ENCODE assay signal across 9 mouse cellular contexts in genomic region chr9:15365856-15366255, GRCm38 (mm10). TPM values are rescaled to one million over a fixed set of nuclear protein-coding genes. Genes with fewer than 3 reads are reported as not detected.
DNase-seq lines count a peak whose midpoint lies in the region; ATAC-seq and TF ChIP-seq lines count a peak whose summit lies in the region.
"Had no signal": no experiment of that assay in that cellular context is flagged by ENCODE, and none has a peak within 500 bp of the region (broad histone marks: within the 10 kb centered on the region; RNA-seq: fewer than 3 reads in every experiment).

No protein-coding gene starts in this region.

- H3K4me1 ChIP-seq in kidney, embryonic 16.5 days (ENCODE audit: insufficient read depth, low read length), result no peaks in the 10 kb centered on the region
- H3K4me1 ChIP-seq in MEL (ENCODE audit: control insufficient read depth in 1 of 2, insufficient read depth in 2 of 2, low read length in 2 of 2), result no peaks in the 10 kb centered on the region
- H3K4me1 ChIP-seq in embryonic facial prominence, embryonic 14.5 days (ENCODE audit: control insufficient read depth, insufficient read depth, low read length), result no peaks in the 10 kb centered on the region
- no peaks in the 10 kb centered on the region for H3K4me1 ChIP-seq in cerebellum, adult 2 months (ENCODE audit: control insufficient read depth, insufficient read depth, low read length)

- no peak overlapping the region for H3K4me2 ChIP-seq in kidney, embryonic 16.5 days (replicated peaks; ENCODE audit: low read depth, low read length)
- H3K4me2 ChIP-seq in embryonic facial prominence, embryonic 14.5 days (ENCODE audit: low read depth, low read length), result no peak overlapping the region

- H3K9ac ChIP-seq in kidney, embryonic 16.5 days (replicated peaks; ENCODE audit: low read length), result no peak overlapping the region
- H3K9ac ChIP-seq in MEL (ENCODE audit: control insufficient read depth, low read depth, low read length, poor library complexity, severe bottlenecking), result no peak overlapping the region
- H3K9ac ChIP-seq in embryonic facial prominence, embryonic 14.5 days (ENCODE audit: low read depth, low read length), result no peak overlapping the region

- H3K36me3 ChIP-seq in kidney, embryonic 16.5 days (ENCODE audit: insufficient read depth, low read length), result no peaks in the 10 kb centered on the region
- H3K36me3 ChIP-seq in MEL (ENCODE audit: control insufficient read depth in 1 of 2, insufficient read depth in 2 of 2, low read length in 2 of 2), result no peaks in the 10 kb centered on the region
- no peaks in the 10 kb centered on the region for H3K36me3 ChIP-seq in embryonic facial prominence, embryonic 14.5 days (ENCODE audit: control insufficient read depth, insufficient read depth, low read length)

- TF ChIP-seq EP300 in MEL (IDR thresholded peaks at IDR 0.05; ENCODE audit: low read depth in 1 of 2, low read length in 2 of 2), result peak in 1 of 2 experiments; percentile 41; a peak in 1 of 4 replicates

- peak; percentile 98 for TF ChIP-seq RAD21 in MEL (IDR thresholded peaks at IDR 0.05; ENCODE audit: low read depth, low read length)

- 89% methylated on average over 1 of the region's 1 CpGs for WGBS in kidney, embryonic 16.5 days
- WGBS in embryonic facial prominence, embryonic 14.5 days, result 91% methylated on average over 1 of the region's 1 CpGs
- WGBS in cerebellum, adult 2 months, result 94% methylated on average over 1 of the region's 1 CpGs

- peak in 2 of 3 experiments; percentile 70 to 88; a peak in 4 of 6 replicates for TF ChIP-seq CTCF in MEL (IDR thresholded peaks at IDR 0.05 in 2 of 3, conservative IDR thresholded peaks at IDR 0.05 in 1 of 3; ENCODE audit: control insufficient read depth in 1 of 3, insufficient read depth in 1 of 3, low read depth in 2 of 3, low read length in 3 of 3, poor library complexity in 1 of 3, severe bottlenecking in 1 of 3)
- no peak for TF ChIP-seq CTCF in cerebellum, adult 2 months (IDR thresholded peaks at IDR 0.05; ENCODE audit: borderline replicate concordance, insufficient read depth, low read depth, low read length)

- no peaks in the 10 kb centered on the region for H3K27me3 ChIP-seq in kidney, embryonic 16.5 days (ENCODE audit: insufficient read depth, low read length)
- H3K27me3 ChIP-seq in MEL (ENCODE audit: control insufficient read depth in 1 of 2, insufficient read depth in 2 of 2, low read length in 2 of 2), result peaks cover 0 to 2% of the 10 kb centered on the region in 2 experiments; a peak in 2 of 4 replicates
- no peaks in the 10 kb centered on the region for H3K27me3 ChIP-seq in embryonic facial prominence, embryonic 14.5 days (replicated peaks; ENCODE audit: control insufficient read depth, insufficient read depth, low read length)
- H3K27me3 ChIP-seq in cerebellum, adult 2 months (ENCODE audit: control insufficient read depth, insufficient read depth, low read length), result no peaks in the 10 kb centered on the region

- no peak overlapping the region for H3K27ac ChIP-seq in kidney, embryonic 16.5 days (ENCODE audit: low read length)
- no peak overlapping the region for H3K27ac ChIP-seq in MEL (ENCODE audit: control insufficient read depth, low read depth, low read length)
- no peak overlapping the region for H3K27ac ChIP-seq in embryonic facial prominence, embryonic 14.5 days (replicated peaks; ENCODE audit: low read depth, low read length)
- no peak overlapping the region for H3K27ac ChIP-seq in cerebellum, adult 2 months (ENCODE audit: insufficient read depth, low read length)

- no peaks in the 10 kb centered on the region for H3K79me2 ChIP-seq in MEL (ENCODE audit: control insufficient read depth, insufficient read depth, low read length, poor library complexity)

- DNase-seq in kidney, postnatal 25 days, result no peak
- DNase-seq in MEL (ENCODE audit: low read depth, low spot score), result peak; percentile 84
- peak; percentile 29 for DNase-seq in embryonic facial prominence, embryonic 14.5 days (ENCODE audit: low spot score)
- DNase-seq in mesoderm, embryonic 11.5 days (ENCODE audit: low read depth, low spot score), result peak; percentile 23
- DNase-seq in right cerebral cortex, postnatal 10 days (ENCODE audit: low spot score in 2 of 2), result no peak
- DNase-seq in cerebellum, adult 2 months, result no peak
- no peak for DNase-seq in adrenal gland, postnatal 14 days

- H3K9me3 ChIP-seq in kidney, embryonic 16.5 days (ENCODE audit: low read length), result no peaks in the 10 kb centered on the region
- H3K9me3 ChIP-seq in MEL (replicated peaks; ENCODE audit: insufficient read depth, low read length), result no peaks in the 10 kb centered on the region
- H3K9me3 ChIP-seq in embryonic facial prominence, embryonic 14.5 days (ENCODE audit: control insufficient read depth, low read length), result no peaks in the 10 kb centered on the region

- no peak for TF ChIP-seq POLR2A in MEL (IDR thresholded peaks at IDR 0.05; ENCODE audit: control insufficient read depth in 1 of 2, insufficient read depth in 1 of 2, low read depth in 1 of 2, low read length in 2 of 2, poor library complexity in 1 of 2)
- no peak for TF ChIP-seq POLR2A in cerebellum, adult 2 months (IDR thresholded peaks at IDR 0.05; ENCODE audit: borderline replicate concordance, insufficient read depth, low read length)

- ATAC-seq in kidney, embryonic 16.5 days (ENCODE audit: low FRiP score, low TSS enrichment), result peak; percentile 46; the same call in 1 of the 2 replicates
- no peak; the same call in 1 of the 2 replicates for ATAC-seq in embryonic facial prominence, embryonic 14.5 days (ENCODE audit: low read depth)
- ATAC-seq: inflammation-experienced regulatory T-cells, adult 6 months had no signal

- H3K4me3 ChIP-seq in kidney, embryonic 16.5 days (ENCODE audit: low read length), result no peak overlapping the region
- no peak overlapping the region for H3K4me3 ChIP-seq in MEL (ENCODE audit: control insufficient read depth in 1 of 2, insufficient read depth in 1 of 2, low read depth in 2 of 2, low read length in 2 of 2)
- H3K4me3 ChIP-seq in embryonic facial prominence, embryonic 14.5 days (ENCODE audit: low read depth, low read length), result no peak overlapping the region
- H3K4me3 ChIP-seq in cerebellum, adult 2 months (replicated peaks; ENCODE audit: insufficient read depth, low read depth, low read length), result no peak overlapping the region

TF ChIP-seq in MEL, 35 proteins besides CTCF, POLR2A, EP300 and RAD21 (continues in another document):
- TF ChIP-seq ZC3H11A (IDR thresholded peaks at IDR 0.05; ENCODE audit: low read depth, low read length) (peak; percentile 83), JUND (IDR thresholded peaks at IDR 0.05; ENCODE audit: low read depth, low read length) (no peak; the same call in 1 of the 2 replicates), TBP (IDR thresholded peaks at IDR 0.05; ENCODE audit: low read depth, low read length) (0 out of 2 replicates have a peak, but pooled peaks have one; percentile 9), MAX (IDR thresholded peaks at IDR 0.05; ENCODE audit: low read length) (no peak), ETS1 (IDR thresholded peaks at IDR 0.05; ENCODE audit: low read depth, low read length) (no peak), RCOR1 (IDR thresholded peaks at IDR 0.05; ENCODE audit: low read depth, low read length) (no peak), NRF1 (IDR thresholded peaks at IDR 0.05; ENCODE audit: insufficient read depth, low read depth, low read length, poor library complexity, severe bottlenecking) (no peak), SMC3 (IDR thresholded peaks at IDR 0.05; ENCODE audit: low read depth, low read length) (peak; percentile 90), ZNF384 (IDR thresholded peaks at IDR 0.05; ENCODE audit: low read depth, low read length) (no peak), POLR2AphosphoS2 (IDR thresholded peaks at IDR 0.05; ENCODE audit: low read length) (no peak), POLR2AphosphoS5 (IDR thresholded peaks at IDR 0.05; ENCODE audit: borderline replicate concordance, low read depth, low read length) (no peak), TCF12 (IDR thresholded peaks at IDR 0.05; ENCODE audit: low read depth, low read length) (no peak), BHLHE40 (IDR thresholded peaks at IDR 0.05; ENCODE audit: borderline replicate concordance, low read depth, low read length) (no peak), MYC (IDR thresholded peaks at IDR 0.05; ENCODE audit: low read depth, low read length) (no peak), CHD2 (IDR thresholded peaks at IDR 0.05; ENCODE audit: low read length) (no peak), USF1 (IDR thresholded peaks at IDR 0.05; ENCODE audit: low read depth, low read length) (no peak), MAFK (IDR thresholded peaks at IDR 0.05; ENCODE audit: borderline replicate concordance, low read depth, low read length) (no peak), UBTF (IDR thresholded peaks at IDR 0.05; ENCODE audit: borderline replicate concordance, insufficient read depth, low read depth, low read length) (no peak)

RNA-seq across cellular contexts. Expression of gene Cep295, which starts 8.3 kb away (rescaled TPM):
- polyA plus RNA-seq in kidney, embryonic 16.5 days (2015; fragmentation: Nextera tagmentation; extraction: Ambion mirVana), result 14.5 and 19.2 TPM in 2 replicates
- total RNA-seq in MEL (2012; rRNA removed), result 53.7 and 57.0 TPM in 2 replicates
- polyA plus RNA-seq in MEL (2012; ENCODE audit: insufficient read depth in 1 of 2, insufficient read length in 2 of 2, low read depth in 1 of 2, low replicate concordance in 2 of 2, missing spikeins in 1 of 2), result 1,000 to 10,000 TPM in 1 of 2 experiments, 10 to 100 TPM in 1; 73.3 to 1,483 TPM
- 14.1 and 14.9 TPM in 2 replicates for polyA plus RNA-seq in embryonic facial prominence, embryonic 14.5 days (2014; fragmentation: Nextera tagmentation; extraction: Ambion mirVana)
- 20.0 and 22.0 TPM in 2 replicates for polyA plus RNA-seq in cerebellum, adult 2 months (2012; rRNA removed)
- 12.1 and 15.2 TPM in 2 replicates for total RNA-seq in adrenal gland, postnatal 14 days (2021)

RNA-seq across cellular contexts. Expression of gene 4931406C07Rik, which starts 59.6 kb away (rescaled TPM):
- polyA plus RNA-seq in kidney, embryonic 16.5 days (2015; fragmentation: Nextera tagmentation; extraction: Ambion mirVana), result 26.8 and 29.4 TPM in 2 replicates
- 10.4 and 12.8 TPM in 2 replicates for total RNA-seq in MEL (2012; rRNA removed)
- 10 to 100 TPM; 31.8 to 56.2 TPM for polyA plus RNA-seq in MEL (2012; ENCODE audit: insufficient read depth in 1 of 2, insufficient read length in 2 of 2, low read depth in 1 of 2, low replicate concordance in 2 of 2, missing spikeins in 1 of 2)
- 9.5 and 10.1 TPM in 2 replicates for polyA plus RNA-seq in embryonic facial prominence, embryonic 14.5 days (2014; fragmentation: Nextera tagmentation; extraction: Ambion mirVana)
- 18.4 and 20.5 TPM in 2 replicates for polyA plus RNA-seq in cerebellum, adult 2 months (2012; rRNA removed)
- total RNA-seq in adrenal gland, postnatal 14 days (2021), result 127 and 156 TPM in 2 replicates

RNA-seq across cellular contexts. Expression of gene Taf1d, which starts 59.8 kb away (rescaled TPM):
- polyA plus RNA-seq in kidney, embryonic 16.5 days (2015; fragmentation: Nextera tagmentation; extraction: Ambion mirVana), result 67.1 and 80.0 TPM in 2 replicates
- 688 and 860 TPM in 2 replicates for total RNA-seq in MEL (2012; rRNA removed)
- 100 to 1,000 TPM; 298 to 548 TPM for polyA plus RNA-seq in MEL (2012; ENCODE audit: insufficient read depth in 1 of 2, insufficient read length in 2 of 2, low read depth in 1 of 2, low replicate concordance in 2 of 2, missing spikeins in 1 of 2)
- 66.5 and 69.2 TPM in 2 replicates for polyA plus RNA-seq in embryonic facial prominence, embryonic 14.5 days (2014; fragmentation: Nextera tagmentation; extraction: Ambion mirVana)
- polyA plus RNA-seq in cerebellum, adult 2 months (2012; rRNA removed), result 34.9 and 35.7 TPM in 2 replicates
- 115 and 120 TPM in 2 replicates for total RNA-seq in adrenal gland, postnatal 14 days (2021)

Comparison
In these comparisons a context has a peak if more than half of its experiments do, and no peak if none do; other contexts are left out.
1. DNase-seq: peak in MEL (single experiment), embryonic facial prominence, embryonic 14.5 days (single experiment) and mesoderm, embryonic 11.5 days (single experiment); none in kidney, postnatal 25 days (0 of 2), right cerebral cortex, postnatal 10 days (0 of 2), cerebellum, adult 2 months (0 of 2) and adrenal gland, postnatal 14 days (single experiment).